Mouse (Mus musculus) hindbrain, embryonic 12.5 days (tissue): ENCODE measurements around the gene Fancc. TPM values are rescaled to one million over a fixed set of nuclear protein-coding genes. Genes with fewer than 3 reads are reported as not detected.

Experiments
- ATAC-seq: fragments of 200-750 bp; cut with Nextera tagmentation; 2 replicates; pipeline ENCODE4 v1.8.0; 2017; ENCODE audit warnings: moderate TSS enrichment; ENCODE audit not compliant: low FRiP score
- H3K27ac ChIP-seq: fragments of 300-500 bp; sonication (generic); 2 replicates; pipeline ENCODE4 v1.5.1; 2016; ENCODE audit warnings: mild to moderate bottlenecking
- H3K27me3 ChIP-seq: fragments of 300-500 bp; sonication (generic); 2 replicates; pipeline ENCODE4 v1.6.1; 2016; ENCODE audit warnings: mild to moderate bottlenecking
- H3K36me3 ChIP-seq: fragments of 300-500 bp; sonication (generic); 2 replicates; pipeline ENCODE4 v1.6.1; 2016; ENCODE audit warnings: mild to moderate bottlenecking
- H3K4me1 ChIP-seq: fragments of 300-500 bp; sonication (generic); 2 replicates; pipeline ENCODE4 v1.6.1; 2016
- H3K4me2 ChIP-seq: fragments of 300-500 bp; sonication (generic); replicated peaks from 2 replicates; pipeline ENCODE4 v1.6.1; 2016; ENCODE audit warnings: mild to moderate bottlenecking
- H3K4me3 ChIP-seq: fragments of 300-500 bp; sonication (generic); 2 replicates; pipeline ENCODE4 v1.5.1; 2016; ENCODE audit warnings: mild to moderate bottlenecking
- H3K9ac ChIP-seq: fragments of 300-500 bp; sonication (generic); 2 replicates; pipeline ENCODE4 v1.6.1; 2016; ENCODE audit warnings: mild to moderate bottlenecking, moderate library complexity
- H3K9me3 ChIP-seq: fragments of 300-500 bp; sonication (generic); replicated peaks from 2 replicates; pipeline ENCODE4 v1.6.1; 2016; ENCODE audit warnings: mild to moderate bottlenecking
- WGBS: fragments of 180-500 bp; shearing (Covaris S2); methylation state at CpG from one replicate; pipeline ENCODE4 v1.1.7; 2016; 5-methylcytosine and 5-hydroxymethylcytosine counted together
- polyA plus RNA-seq: library from polyadenylated mRNA; unstranded; fragments of >200 nt; fragmentation: Nextera tagmentation; extraction: Ambion mirVana; gene quantifications from 2 replicates; pipeline ENCODE4 v1.2.1, GENCODE M21; 2016

The Fancc gene
- polyA plus RNA-seq, 1 experiment from 2014 or later: 20.4 TPM

DNA sequence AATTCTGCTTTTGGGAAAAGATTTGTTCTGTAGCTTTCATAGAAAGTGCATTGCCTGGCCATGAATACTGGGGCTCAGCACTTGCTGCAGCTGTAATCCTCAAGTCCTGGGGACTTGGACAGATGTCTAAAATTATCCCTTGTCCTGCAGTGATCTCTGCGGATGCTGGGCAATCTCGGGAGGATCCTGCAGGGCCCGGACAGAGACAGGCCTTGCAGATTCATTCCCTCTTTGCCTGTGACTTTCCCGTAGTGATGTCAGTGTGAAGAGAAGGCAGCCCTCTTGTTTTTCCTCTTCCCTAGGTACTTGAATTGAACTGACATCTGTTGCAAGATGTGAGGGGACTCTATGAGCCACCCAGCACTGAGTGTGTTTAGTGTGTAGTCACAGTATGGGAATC, 236.9 kb downstream of the Fancc start:
- Histone ChIP-seq H3K9me3 (no peaks in the 10 kb centered on the region), H3K9ac (no peak overlapping the region), H3K4me2 (no peak overlapping the region), H3K27ac (no peak overlapping the region), H3K4me3 (no peak overlapping the region), H3K4me1 (peaks cover 23% of the 10 kb centered on the region), H3K36me3 (0 out of 2 replicates have a peak, but pooled peaks cover 6% of the 10 kb centered on the region), H3K27me3 (no peaks in the 10 kb centered on the region)
- ATAC-seq: no peak
- 35% methylated on average over 4 of the region's 4 CpGs for WGBS

DNA sequence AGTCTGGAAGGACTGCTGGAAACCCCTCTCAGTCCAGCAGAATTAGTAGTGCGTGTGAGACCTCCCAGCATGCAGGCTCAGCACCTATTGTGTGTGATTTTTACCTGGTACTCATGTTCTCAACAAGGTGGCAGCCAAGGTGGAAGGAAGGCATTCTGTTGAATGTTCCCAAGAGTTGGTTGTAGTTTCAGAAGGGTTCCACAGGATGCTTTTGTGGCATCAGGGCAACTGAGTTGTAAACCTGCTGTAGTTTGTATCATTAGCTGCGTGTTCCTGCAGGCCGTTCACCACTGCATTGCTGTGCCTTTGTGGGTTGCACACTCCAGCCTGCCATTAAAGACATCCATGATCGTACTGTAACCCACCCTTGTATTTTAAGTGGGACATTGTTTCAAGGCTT, 238.4 kb downstream of the Fancc start:
- WGBS: 94% methylated on average over 4 of the region's 4 CpGs
- H3K4me3 ChIP-seq: no peak overlapping the region
- H3K9me3 ChIP-seq: no peaks in the 10 kb centered on the region
- H3K27me3 ChIP-seq: no peaks in the 10 kb centered on the region
- H3K9ac ChIP-seq: no peak overlapping the region
- H3K27ac ChIP-seq: no peak overlapping the region
- H3K36me3 ChIP-seq: 0 out of 2 replicates have a peak, but pooled peaks cover 6% of the 10 kb centered on the region
- no peak for ATAC-seq
- H3K4me1 ChIP-seq: peaks cover 23% of the 10 kb centered on the region
- H3K4me2 ChIP-seq: no peak overlapping the region

DNA sequence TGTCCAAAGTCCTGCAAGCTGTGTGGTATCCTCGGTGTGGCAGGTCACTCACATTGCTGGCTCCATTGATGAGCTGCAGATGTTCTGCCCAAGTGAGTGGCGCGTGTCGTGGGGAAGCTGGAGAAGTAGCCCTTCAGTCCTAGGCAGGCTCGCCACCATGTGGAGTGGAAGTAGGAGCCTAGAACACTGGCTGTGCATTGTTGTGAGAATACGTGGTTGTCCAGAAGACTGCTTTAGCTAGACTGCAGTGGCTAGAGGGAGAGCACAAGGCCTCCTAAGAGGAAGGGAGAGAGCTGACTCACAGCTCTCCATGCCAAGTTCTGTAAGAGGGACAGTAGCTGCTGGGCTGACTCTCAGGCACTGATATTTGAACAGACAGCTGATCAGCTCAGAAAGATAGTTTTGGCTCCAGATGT, 238.9 kb downstream of the Fancc start:
- Histone ChIP-seq H3K4me1 (peaks cover 23% of the 10 kb centered on the region), H3K36me3 (0 out of 2 replicates have a peak, but pooled peaks cover 6% of the 10 kb centered on the region), H3K9ac (no peak overlapping the region), H3K27me3 (no peaks in the 10 kb centered on the region), H3K4me2 (no peak overlapping the region), H3K27ac (no peak overlapping the region), H3K9me3 (no peaks in the 10 kb centered on the region), H3K4me3 (no peak overlapping the region)
- 67% methylated on average over 6 of the region's 6 CpGs for WGBS
- no peak for ATAC-seq

DNA sequence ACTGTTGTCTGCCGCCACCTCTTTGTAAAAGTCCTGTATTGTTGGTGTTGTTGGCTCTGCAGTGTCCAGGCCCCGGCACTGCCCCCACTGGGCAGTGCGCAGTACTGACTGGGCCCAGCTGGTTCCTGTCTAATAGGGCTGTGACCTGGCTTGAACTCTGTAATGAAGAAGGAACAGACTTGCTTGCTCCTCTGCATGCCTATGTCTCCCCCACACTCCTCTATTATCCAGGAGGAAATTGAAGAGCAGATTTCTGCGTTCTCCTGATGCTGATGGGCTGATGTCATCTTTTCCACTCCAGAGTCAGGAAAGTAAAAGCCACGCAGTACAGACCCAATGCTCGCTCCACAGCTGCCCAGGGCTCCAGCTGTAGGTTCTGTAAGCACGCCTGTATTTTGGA, 240.3 kb downstream of the Fancc start:
- no peak for ATAC-seq
- WGBS: 63% methylated on average over 7 of the region's 7 CpGs
- H3K4me2 ChIP-seq: no peak overlapping the region
- H3K9me3 ChIP-seq: no peaks in the 10 kb centered on the region
- H3K27ac ChIP-seq: no peak overlapping the region
- no peak overlapping the region for H3K9ac ChIP-seq
- H3K36me3 ChIP-seq: 0 out of 2 replicates have a peak, but pooled peaks cover 6% of the 10 kb centered on the region
- no peaks in the 10 kb centered on the region for H3K27me3 ChIP-seq
- H3K4me1 ChIP-seq: peaks cover 23% of the 10 kb centered on the region
- no peak overlapping the region for H3K4me3 ChIP-seq

- H3K4me3 ChIP-seq: no peak overlapping the region
- no peak overlapping the region for H3K4me2 ChIP-seq
- WGBS: 87% methylated on average over 6 of the region's 6 CpGs
- H3K27ac ChIP-seq: no peak overlapping the region
- no peaks in the 10 kb centered on the region for H3K9me3 ChIP-seq
- H3K36me3 ChIP-seq: 0 out of 2 replicates have a peak, but pooled peaks cover 6% of the 10 kb centered on the region
- no peaks in the 10 kb centered on the region for H3K27me3 ChIP-seq
- peaks cover 23% of the 10 kb centered on the region for H3K4me1 ChIP-seq
- no peak for ATAC-seq
- H3K9ac ChIP-seq: no peak overlapping the region
Measured at GRCm38 (mm10) chr13:63256146-63256545, 240.9 kb downstream of the Fancc start.

DNA sequence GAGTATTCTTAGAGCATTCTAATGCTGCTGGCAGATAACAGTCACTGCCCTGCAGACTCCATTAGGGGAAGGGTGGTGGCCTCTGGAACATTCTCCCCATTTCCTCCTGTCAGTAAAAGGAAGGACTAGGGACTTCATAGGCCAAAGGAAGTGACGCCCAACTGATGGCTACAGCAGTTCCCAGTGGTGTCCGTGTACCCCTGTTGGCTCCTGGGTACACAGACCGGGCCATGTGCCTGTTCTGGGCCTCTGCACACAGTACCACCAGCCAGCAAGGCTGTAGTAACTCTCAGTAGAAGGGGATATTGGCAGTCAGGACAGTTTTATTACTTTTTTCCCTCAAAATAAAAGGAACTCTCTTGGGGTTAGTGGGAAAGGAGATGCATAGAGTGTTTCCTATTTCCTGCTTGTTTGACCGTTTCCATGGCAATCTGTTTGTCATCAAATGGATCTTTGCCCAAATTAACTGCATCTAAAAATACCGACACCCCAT, 241.5 kb downstream of the Fancc start:
- 83% methylated on average over 5 of the region's 5 CpGs for WGBS
- no peak for ATAC-seq
- H3K4me2 ChIP-seq: no peak overlapping the region

GRCm38 (mm10) chr13:63253886-63254636, 243.0 kb downstream of the Fancc start:
- 85% methylated on average over 7 of the region's 7 CpGs for WGBS
- H3K4me1 ChIP-seq: peaks cover 10% of the 10 kb centered on the region; the same call in 1 of the 2 replicates
- H3K9me3 ChIP-seq: no peaks in the 10 kb centered on the region
- no peak overlapping the region for H3K27ac ChIP-seq
- H3K36me3 ChIP-seq: 0 out of 2 replicates have a peak, but pooled peaks cover 6% of the 10 kb centered on the region
- no peak for ATAC-seq
- no peaks in the 10 kb centered on the region for H3K27me3 ChIP-seq
- H3K4me3 ChIP-seq: no peak overlapping the region
- H3K4me2 ChIP-seq: no peak overlapping the region
- H3K9ac ChIP-seq: no peak overlapping the region

More for the DNA sequence above, 241.5 kb downstream of the Fancc start:
- Histone ChIP-seq H3K9me3 (no peaks in the 10 kb centered on the region), H3K36me3 (0 out of 2 replicates have a peak, but pooled peaks cover 6% of the 10 kb centered on the region), H3K27me3 (no peaks in the 10 kb centered on the region), H3K4me1 (peaks cover 19% of the 10 kb centered on the region), H3K4me3 (no peak overlapping the region), H3K9ac (no peak overlapping the region), H3K27ac (no peak overlapping the region)

DNA sequence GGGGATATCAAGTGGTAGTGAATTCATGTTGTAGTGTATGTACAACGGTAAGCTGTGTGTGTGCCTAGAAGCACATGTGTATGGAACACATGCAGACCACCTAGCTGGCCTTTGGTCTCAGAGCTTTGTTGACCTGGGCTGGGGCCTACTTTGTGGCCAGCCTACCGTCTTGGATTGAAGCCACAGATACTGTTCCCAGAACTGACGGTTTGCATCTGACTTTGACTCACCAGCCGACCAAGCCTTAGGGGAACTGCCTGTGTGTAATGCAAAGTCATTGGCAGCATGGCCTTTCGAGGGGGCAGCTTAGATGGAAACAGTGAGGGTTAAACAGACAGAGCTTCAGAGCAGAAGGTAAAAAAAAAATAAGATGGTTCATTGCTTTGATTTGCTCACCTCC, 243.9 kb downstream of the Fancc start:
- no peak overlapping the region for H3K4me3 ChIP-seq
- H3K9ac ChIP-seq: no peak overlapping the region
- ATAC-seq: no peak
- 0 out of 2 replicates have a peak, but pooled peaks cover 6% of the 10 kb centered on the region for H3K36me3 ChIP-seq
- H3K27me3 ChIP-seq: no peaks in the 10 kb centered on the region
- H3K4me2 ChIP-seq: no peak overlapping the region
- H3K27ac ChIP-seq: no peak overlapping the region
- H3K4me1 ChIP-seq: 0 out of 2 replicates have a peak, but pooled peaks cover 10% of the 10 kb centered on the region
- no peaks in the 10 kb centered on the region for H3K9me3 ChIP-seq
- 79% methylated on average over 5 of the region's 5 CpGs for WGBS

- H3K4me3 ChIP-seq: no peak overlapping the region
- no peak overlapping the region for H3K9ac ChIP-seq
- 0 out of 2 replicates have a peak, but pooled peaks cover 10% of the 10 kb centered on the region for H3K4me1 ChIP-seq
- H3K36me3 ChIP-seq: 0 out of 2 replicates have a peak, but pooled peaks cover 6% of the 10 kb centered on the region
- no peak for ATAC-seq
- H3K4me2 ChIP-seq: no peak overlapping the region
- WGBS: 83% methylated on average over 2 of the region's 2 CpGs
- H3K27ac ChIP-seq: no peak overlapping the region
- no peaks in the 10 kb centered on the region for H3K9me3 ChIP-seq
- H3K27me3 ChIP-seq: no peaks in the 10 kb centered on the region
Measured at GRCm38 (mm10) chr13:63252295-63253010, 244.6 kb downstream of the Fancc start.

- Histone ChIP-seq H3K9ac (no peak overlapping the region), H3K4me3 (no peak overlapping the region), H3K27ac (no peak overlapping the region), H3K36me3 (no peaks in the 10 kb centered on the region), H3K4me1 (0 out of 2 replicates have a peak, but pooled peaks cover 12% of the 10 kb centered on the region), H3K4me2 (no peak overlapping the region), H3K27me3 (no peaks in the 10 kb centered on the region), H3K9me3 (no peaks in the 10 kb centered on the region)
- ATAC-seq: no peak
- 72% methylated on average over 12 of the region's 12 CpGs for WGBS
Measured at GRCm38 (mm10) chr13:63251118-63251889, 245.8 kb downstream of the Fancc start.

- Histone ChIP-seq H3K4me2 (no peak overlapping the region), H3K9me3 (no peaks in the 10 kb centered on the region), H3K27ac (no peak overlapping the region), H3K27me3 (no peaks in the 10 kb centered on the region), H3K36me3 (no peaks in the 10 kb centered on the region), H3K4me3 (no peak overlapping the region), H3K4me1 (0 out of 2 replicates have a peak, but pooled peaks cover 12% of the 10 kb centered on the region), H3K9ac (no peak overlapping the region)
- WGBS: 91% methylated on average over 8 of the region's 8 CpGs
- ATAC-seq: no peak
Measured at GRCm38 (mm10) chr13:63250441-63250980, 246.6 kb downstream of the Fancc start.
